Mouse (Mus musculus) lung, postnatal 0 days (tissue): ENCODE results near the gene Ttn. TPM values are rescaled to one million over a fixed set of nuclear protein-coding genes. Genes with fewer than 3 reads are reported as not detected.

Source experiments
- ATAC-seq: fragments of 200-750 bp; cut with Nextera tagmentation; 2 replicates; pipeline ENCODE4 v1.8.0; 2017; ENCODE audit warnings: moderate library complexity
- DNase-seq: peaks from one replicate; pipeline ENCODE4 v3.0.0-alpha.2; 2016; ENCODE audit warnings: low spot score
- H3K27ac ChIP-seq: fragments of 300-500 bp; sonication (generic); 2 replicates; pipeline ENCODE4 v1.5.1; 2014; ENCODE audit warnings: antibody characterized with exemption, mild to moderate bottlenecking, low read length, mixed read lengths
- H3K27me3 ChIP-seq: fragments of 300-500 bp; sonication (generic); replicated peaks from 2 replicates; pipeline ENCODE4 v1.6.1; 2014; ENCODE audit warnings: low read length, mixed read lengths; ENCODE audit not compliant: insufficient read depth
- H3K36me3 ChIP-seq: fragments of 300-500 bp; sonication (generic); 2 replicates; pipeline ENCODE4 v1.6.1; 2014; ENCODE audit warnings: low read length, mixed read lengths; ENCODE audit not compliant: insufficient read depth
- H3K4me1 ChIP-seq: fragments of 300-500 bp; sonication (generic); 2 replicates; pipeline ENCODE4 v1.6.1; 2014; ENCODE audit warnings: antibody characterized with exemption, low read depth, low read length, mixed read lengths; ENCODE audit not compliant: insufficient read depth
- H3K4me2 ChIP-seq: fragments of 300-500 bp; sonication (generic); replicated peaks from 2 replicates; pipeline ENCODE4 v1.6.1; 2014; ENCODE audit warnings: low read depth, mild to moderate bottlenecking, low read length, moderate library complexity, mixed read lengths
- H3K4me3 ChIP-seq: fragments of 300-500 bp; sonication (generic); 2 replicates; pipeline ENCODE4 v1.5.1; 2014; ENCODE audit warnings: low read depth, low read length
- H3K9ac ChIP-seq: fragments of 300-500 bp; sonication (generic); replicated peaks from 2 replicates; pipeline ENCODE4 v1.6.1; 2014; ENCODE audit warnings: low read depth, mild to moderate bottlenecking
- H3K9me3 ChIP-seq: fragments of 300-500 bp; sonication (generic); 2 replicates; pipeline ENCODE4 v1.6.1; 2016; ENCODE audit warnings: low read length, mixed read lengths
- CTCF ChIP-seq: IDR thresholded peaks from 2 replicates; pipeline ENCODE4 v1.5.1; 2016; ENCODE audit warnings: antibody characterized with exemption, mild to moderate bottlenecking
- EP300 ChIP-seq: IDR thresholded peaks from 2 replicates; pipeline ENCODE4 v1.6.1; 2016; ENCODE audit warnings: antibody characterized with exemption, mild to moderate bottlenecking, control low read depth
- WGBS: fragments of 180-500 bp; shearing (Covaris S2); extraction: QIAGEN DNeasy Blood & Tissue Kit; methylation state at CpG from one replicate; pipeline ENCODE4 v1.1.7; 2014; 5-methylcytosine and 5-hydroxymethylcytosine counted together
- polyA plus RNA-seq: library from polyadenylated mRNA; unstranded; fragments of >200 nt; fragmentation: Nextera tagmentation; extraction: Ambion mirVana; gene quantifications from 2 replicates; pipeline ENCODE4 v1.2.1, GENCODE M21; 2015

The Ttn gene
- polyA plus RNA-seq, 1 experiment from 2014 or later: 5.5 TPM

GRCm38 (mm10) chr2:76908705-76909457 is 73.5 kb downstream of the Ttn start:
- H3K4me2 ChIP-seq: no peak overlapping the region
- ATAC-seq (no peak), DNase-seq (no peak)
- no peaks in the 10 kb centered on the region for H3K4me1 ChIP-seq
- TF ChIP-seq EP300: no peak
- TF ChIP-seq CTCF: no peak
- H3K27me3 ChIP-seq: no peaks in the 10 kb centered on the region
- H3K9ac ChIP-seq: no peak overlapping the region
- no peak overlapping the region for H3K27ac ChIP-seq
- no peaks in the 10 kb centered on the region for H3K36me3 ChIP-seq
- H3K9me3 ChIP-seq: no peaks in the 10 kb centered on the region
- no peak overlapping the region for H3K4me3 ChIP-seq
- WGBS: 71% methylated on average over 15 of the region's 15 CpGs

GRCm38 (mm10) chr2:76903351-76903750 is 79.0 kb downstream of the Ttn start:
- H3K36me3 ChIP-seq: no peaks in the 10 kb centered on the region
- 82% methylated on average over 11 of the region's 11 CpGs for WGBS

GRCm38 (mm10) chr2:76901476-76902086 is 80.8 kb downstream of the Ttn start:
- DNase-seq: no peak
- H3K9ac ChIP-seq: no peak overlapping the region
- no peaks in the 10 kb centered on the region for H3K36me3 ChIP-seq
- H3K9me3 ChIP-seq: no peaks in the 10 kb centered on the region
- TF ChIP-seq EP300 (no peak), CTCF (no peak)
- no peaks in the 10 kb centered on the region for H3K4me1 ChIP-seq
- H3K27ac ChIP-seq: no peak overlapping the region
- WGBS: 81% methylated on average over 24 of the region's 24 CpGs
- H3K4me2 ChIP-seq: no peak overlapping the region
- H3K27me3 ChIP-seq: no peaks in the 10 kb centered on the region
- H3K4me3 ChIP-seq: no peak overlapping the region
- no peak for ATAC-seq

More at GRCm38 (mm10) chr2:76903351-76903750, 79.0 kb downstream of the Ttn start:
- H3K27me3 ChIP-seq: no peaks in the 10 kb centered on the region
- no peak overlapping the region for H3K4me2 ChIP-seq
- no peaks in the 10 kb centered on the region for H3K9me3 ChIP-seq
- TF ChIP-seq EP300: no peak
- no peak for TF ChIP-seq CTCF
- no peak overlapping the region for H3K27ac ChIP-seq
- no peak overlapping the region for H3K9ac ChIP-seq
- H3K4me3 ChIP-seq: no peak overlapping the region
- DNase-seq: no peak
- no peak for ATAC-seq
- no peaks in the 10 kb centered on the region for H3K4me1 ChIP-seq

GRCm38 (mm10) chr2:76899886-76900285 is 82.5 kb downstream of the Ttn start:
- 95% methylated on average over 11 of the region's 11 CpGs for WGBS
- Histone ChIP-seq H3K9ac (no peak overlapping the region), H3K4me2 (no peak overlapping the region), H3K27ac (no peak overlapping the region), H3K4me3 (no peak overlapping the region), H3K9me3 (no peaks in the 10 kb centered on the region), H3K4me1 (no peaks in the 10 kb centered on the region), H3K27me3 (no peaks in the 10 kb centered on the region), H3K36me3 (no peaks in the 10 kb centered on the region)
- ATAC-seq (no peak), DNase-seq (no peak)
- no peak for TF ChIP-seq EP300
- no peak for TF ChIP-seq CTCF

- Histone ChIP-seq H3K4me3 (no peak overlapping the region), H3K27me3 (no peaks in the 10 kb centered on the region), H3K27ac (no peak overlapping the region), H3K4me1 (no peaks in the 10 kb centered on the region), H3K36me3 (no peaks in the 10 kb centered on the region), H3K9ac (no peak overlapping the region), H3K4me2 (no peak overlapping the region), H3K9me3 (no peaks in the 10 kb centered on the region)
- no peak for TF ChIP-seq CTCF
- TF ChIP-seq EP300: no peak
- 84% methylated on average over 8 of the region's 8 CpGs for WGBS
- DNase-seq (no peak), ATAC-seq (no peak)
Measured at GRCm38 (mm10) chr2:76896990-76897389, 85.4 kb downstream of the Ttn start.

GRCm38 (mm10) chr2:76895327-76895726 is 87.0 kb downstream of the Ttn start:
- H3K36me3 ChIP-seq: no peaks in the 10 kb centered on the region
- H3K9ac ChIP-seq: no peak overlapping the region
- no peak overlapping the region for H3K4me2 ChIP-seq
- ATAC-seq (no peak), DNase-seq (no peak)
- H3K4me3 ChIP-seq: no peak overlapping the region
- TF ChIP-seq CTCF (no peak), EP300 (no peak)
- no peaks in the 10 kb centered on the region for H3K9me3 ChIP-seq
- H3K27ac ChIP-seq: no peak overlapping the region
- no peaks in the 10 kb centered on the region for H3K4me1 ChIP-seq
- no peaks in the 10 kb centered on the region for H3K27me3 ChIP-seq
- 80% methylated on average over 4 of the region's 4 CpGs for WGBS
